Mouse (Mus musculus) liver, embryonic 14.5 days (tissue): ENCODE data around the gene H3f3b.

Experiments
- CTCF ChIP-seq: IDR thresholded peaks from 2 replicates; pipeline ENCODE4 v1.5.1; 2016; ENCODE audit warnings: antibody characterized with exemption, low read depth, control low read depth
- EP300 ChIP-seq: IDR thresholded peaks from 2 replicates; pipeline ENCODE4 v1.6.1; 2016; ENCODE audit warnings: antibody characterized with exemption, low read depth

DNA sequence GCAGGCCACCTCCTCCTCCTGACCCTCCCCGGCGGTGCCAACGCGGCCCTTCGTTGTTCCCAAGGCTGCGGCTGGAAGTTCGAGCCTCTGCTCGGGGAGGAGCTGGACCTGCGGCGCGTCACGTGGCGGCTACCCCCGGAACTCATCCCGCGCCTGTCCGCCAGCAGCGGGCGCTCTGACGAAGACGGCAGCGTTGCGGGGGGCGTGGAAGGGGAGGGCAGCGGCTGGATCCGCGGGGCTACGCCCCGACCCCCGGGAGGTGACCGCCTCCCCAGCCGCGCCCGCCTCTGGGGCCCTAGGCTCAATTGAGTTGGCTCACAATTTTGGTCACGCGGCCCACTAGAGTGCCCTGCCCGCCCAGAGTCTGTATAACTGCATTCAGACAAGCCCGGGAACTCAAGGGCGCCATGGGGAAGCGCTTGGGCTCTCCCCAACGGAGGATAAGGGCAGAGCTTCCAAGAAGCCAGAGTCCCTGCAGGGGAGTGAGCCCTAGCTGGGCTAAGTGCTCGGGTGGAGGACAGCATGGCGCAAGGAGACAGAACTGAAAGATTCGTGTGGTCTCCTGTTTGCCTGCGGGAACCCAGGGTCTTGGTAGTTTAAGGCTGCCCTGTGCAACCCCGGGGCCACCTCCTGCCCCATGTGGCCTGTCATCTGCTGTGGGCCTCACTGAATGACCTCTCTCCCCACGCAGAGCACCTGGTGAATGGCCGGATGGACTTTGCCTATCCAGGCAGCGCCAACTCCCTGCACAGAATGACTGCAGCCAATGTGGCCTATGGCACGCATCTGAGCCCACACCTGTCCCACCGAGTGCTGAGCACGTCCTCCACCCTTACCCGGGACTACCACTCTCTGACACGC lies 22.7 kb downstream of the H3f3b start:
- TF ChIP-seq CTCF (peak; percentile 80), EP300 (no peak)
